Mouse (Mus musculus) neural tube, embryonic 15.5 days (tissue): ENCODE measurements around the gene Pecam1. TPM values are rescaled to one million over a fixed set of nuclear protein-coding genes. Genes with fewer than 3 reads are reported as not detected.

Experiments
- ATAC-seq: fragments of 200-750 bp; cut with Nextera tagmentation; 2 replicates; pipeline ENCODE4 v1.8.0; 2017; ENCODE audit warnings: mild to moderate bottlenecking, moderate TSS enrichment, moderate library complexity; ENCODE audit not compliant: low FRiP score
- H3K27ac ChIP-seq: fragments of 300-500 bp; sonication (generic); replicated peaks from 2 replicates; pipeline ENCODE4 v1.5.1; 2015; ENCODE audit warnings: mild to moderate bottlenecking, inconsistent platforms
- H3K27me3 ChIP-seq: fragments of 300-500 bp; sonication (generic); replicated peaks from 2 replicates; pipeline ENCODE4 v1.6.1; 2015; ENCODE audit warnings: inconsistent platforms
- H3K36me3 ChIP-seq: fragments of 300-500 bp; sonication (generic); 2 replicates; pipeline ENCODE4 v1.6.1; 2015; ENCODE audit warnings: inconsistent platforms
- H3K4me1 ChIP-seq: fragments of 300-500 bp; sonication (generic); 2 replicates; pipeline ENCODE4 v1.6.1; 2015; ENCODE audit warnings: inconsistent platforms
- H3K4me2 ChIP-seq: fragments of 300-500 bp; sonication (generic); 2 replicates; pipeline ENCODE4 v1.6.1; 2015; ENCODE audit warnings: inconsistent platforms, mild to moderate bottlenecking, moderate library complexity
- H3K4me3 ChIP-seq: fragments of 300-500 bp; sonication (generic); replicated peaks from 2 replicates; pipeline ENCODE4 v1.5.1; 2015; ENCODE audit warnings: mild to moderate bottlenecking, inconsistent platforms
- H3K9ac ChIP-seq: fragments of 300-500 bp; sonication (generic); replicated peaks from 2 replicates; pipeline ENCODE4 v1.6.1; 2015; ENCODE audit warnings: mild to moderate bottlenecking, inconsistent platforms
- H3K9me3 ChIP-seq: fragments of 300-500 bp; sonication (generic); replicated peaks from 2 replicates; pipeline ENCODE4 v1.6.1; 2016; ENCODE audit warnings: inconsistent platforms
- WGBS: fragments of 180-500 bp; shearing (Covaris S2); methylation state at CpG from one replicate; pipeline ENCODE4 v1.1.7; 2015; ENCODE audit warnings: mixed read lengths; 5-methylcytosine and 5-hydroxymethylcytosine counted together
- polyA plus RNA-seq: library from polyadenylated mRNA; unstranded; fragments of >200 nt; fragmentation: Nextera tagmentation; extraction: Ambion mirVana; gene quantifications from 2 replicates; pipeline ENCODE4 v1.2.1, GENCODE M21; 2015

The Pecam1 gene
- polyA plus RNA-seq, 1 experiment from 2014 or later = 14.4 TPM

DNA sequence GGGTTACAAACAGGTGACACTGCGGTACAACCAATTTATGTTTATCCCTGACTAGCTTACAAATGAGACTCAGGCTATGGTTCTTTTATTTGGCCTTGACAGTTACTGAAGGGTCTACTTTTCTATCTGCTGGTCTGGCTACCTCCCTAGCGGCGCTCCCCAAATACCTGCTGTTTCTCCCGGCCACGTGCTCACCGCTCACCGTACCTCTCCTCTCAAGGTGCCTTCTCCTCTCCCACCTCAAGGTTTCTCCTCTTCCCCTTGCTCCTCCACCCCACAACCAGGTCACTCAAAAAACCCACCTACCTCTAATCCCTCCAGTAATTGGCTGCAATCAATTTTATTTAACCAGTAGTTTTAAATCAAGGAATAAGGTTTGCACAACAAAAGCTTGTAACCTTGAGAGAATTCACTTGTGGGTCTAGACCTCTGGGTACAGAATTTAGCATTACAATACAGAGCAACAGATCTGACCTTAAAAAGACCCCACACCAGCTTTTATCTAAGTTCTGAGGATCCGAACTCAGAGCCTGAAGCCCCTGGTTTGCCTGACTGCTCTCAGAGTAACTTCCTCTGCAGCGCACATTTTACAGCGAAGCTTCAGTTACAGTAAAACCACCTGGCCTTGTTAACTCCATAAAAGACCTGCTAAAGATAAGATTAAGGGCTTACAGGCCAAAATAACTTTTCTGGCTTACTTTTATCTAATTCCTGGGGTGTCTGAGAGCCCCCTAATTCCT, 26.1 kb downstream of the Pecam1 start:
- H3K4me1 ChIP-seq = peaks cover 13% of the 10 kb centered on the region; the same call in 1 of the 2 replicates
- H3K27me3 ChIP-seq = no peaks in the 10 kb centered on the region
- no peak overlapping the region for H3K4me2 ChIP-seq
- no peak overlapping the region for H3K4me3 ChIP-seq
- ATAC-seq = no peak
- no peaks in the 10 kb centered on the region for H3K36me3 ChIP-seq
- H3K27ac ChIP-seq = no peak overlapping the region
- H3K9ac ChIP-seq = no peak overlapping the region
- 83% methylated on average over 10 of the region's 10 CpGs for WGBS
- no peaks in the 10 kb centered on the region for H3K9me3 ChIP-seq

DNA sequence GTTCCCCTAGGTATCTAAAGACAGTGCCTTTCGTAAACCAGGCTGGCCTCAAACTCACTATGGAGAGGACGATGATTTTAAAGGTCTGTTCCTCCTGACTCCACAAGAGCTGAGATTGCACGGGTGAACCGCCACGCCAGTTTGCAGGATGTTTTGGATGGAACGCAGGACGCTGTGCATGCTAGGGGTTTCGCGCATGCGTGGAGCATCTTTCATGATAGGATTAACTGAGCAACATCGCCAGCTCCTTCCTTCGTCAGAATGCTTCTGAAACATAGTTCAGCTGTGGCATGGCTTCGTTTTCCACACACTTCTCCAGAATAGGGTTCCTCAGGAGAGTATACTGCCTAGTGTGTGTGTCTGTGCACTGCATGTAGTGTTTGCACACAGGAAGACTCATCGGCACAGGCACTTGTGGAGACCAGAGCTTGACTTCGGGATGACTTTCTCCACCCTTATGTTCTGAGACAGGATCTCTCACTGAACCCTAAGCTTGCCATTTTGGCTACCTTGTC, 26.8 kb downstream of the Pecam1 start:
- H3K4me3 ChIP-seq = no peak overlapping the region
- H3K27ac ChIP-seq = no peak overlapping the region
- H3K4me2 ChIP-seq = peak overlapping the region; percentile 17; the same call in 1 of the 2 replicates
- H3K9ac ChIP-seq = no peak overlapping the region
- peaks cover 13% of the 10 kb centered on the region; the same call in 1 of the 2 replicates for H3K4me1 ChIP-seq
- WGBS = 79% methylated on average over 15 of the region's 15 CpGs
- no peak for ATAC-seq
- H3K36me3 ChIP-seq = no peaks in the 10 kb centered on the region
- H3K27me3 ChIP-seq = no peaks in the 10 kb centered on the region
- no peaks in the 10 kb centered on the region for H3K9me3 ChIP-seq

DNA sequence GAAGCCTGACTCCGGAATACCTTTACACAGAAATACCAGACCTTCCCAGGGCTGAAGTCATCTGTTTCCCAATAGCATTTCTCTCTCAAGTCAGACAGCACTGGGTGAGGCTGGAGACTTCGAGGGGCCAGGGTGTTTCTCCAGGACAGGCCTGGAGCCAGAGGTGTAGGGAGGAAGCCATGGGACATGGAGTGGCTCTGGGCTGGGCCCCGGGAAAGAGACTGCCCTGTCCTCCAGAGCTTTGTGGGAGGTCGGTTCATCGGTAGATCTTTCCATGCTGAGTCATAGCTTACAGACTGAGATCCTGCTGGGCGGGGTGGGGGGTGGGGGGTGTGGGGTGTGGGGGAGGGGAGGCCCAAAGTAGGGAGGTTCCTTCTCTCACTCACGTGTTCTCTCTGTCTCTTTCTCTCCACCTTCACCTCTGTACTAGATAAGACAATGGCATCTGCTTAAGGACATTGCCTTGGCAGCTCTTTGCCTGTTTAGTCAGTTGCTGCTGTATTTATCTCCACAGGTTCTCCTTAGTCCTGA, 27.5 kb downstream of the Pecam1 start:
- no peaks in the 10 kb centered on the region for H3K36me3 ChIP-seq
- peaks cover 7% of the 10 kb centered on the region; the same call in 1 of the 2 replicates for H3K4me1 ChIP-seq
- H3K9me3 ChIP-seq = no peaks in the 10 kb centered on the region
- H3K27ac ChIP-seq = no peak overlapping the region
- no peaks in the 10 kb centered on the region for H3K27me3 ChIP-seq
- H3K4me3 ChIP-seq = no peak overlapping the region
- no peak overlapping the region for H3K9ac ChIP-seq
- H3K4me2 ChIP-seq = 0 out of 2 replicates have a peak overlapping the region, but pooled peaks have one; percentile 17
- ATAC-seq = no peak
- WGBS = 5% methylated on average over 7 of the region's 7 CpGs

DNA sequence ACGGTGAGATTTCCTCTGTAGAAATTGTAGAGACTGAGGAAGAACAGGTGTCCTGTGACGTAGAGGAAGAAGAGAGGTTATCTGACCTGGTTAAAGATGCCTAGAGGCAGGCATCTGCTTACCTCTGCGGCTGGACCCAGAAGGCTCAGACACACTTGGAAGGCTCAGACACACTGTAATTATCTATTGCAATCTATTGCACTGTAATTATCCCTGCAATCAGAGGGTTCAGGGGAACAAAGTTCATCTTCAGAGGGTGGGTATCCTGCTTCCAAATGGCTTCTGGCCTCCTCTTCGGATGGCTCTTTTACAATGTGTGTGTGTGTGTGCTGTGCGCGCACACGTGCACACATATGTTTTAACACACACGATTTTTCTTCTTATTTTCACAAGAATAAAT, 30.0 kb downstream of the Pecam1 start:
- Histone ChIP-seq H3K4me3 (no peak overlapping the region), H3K36me3 (no peaks in the 10 kb centered on the region), H3K4me1 (0 out of 2 replicates have a peak, but pooled peaks cover 2% of the 10 kb centered on the region), H3K9me3 (no peaks in the 10 kb centered on the region), H3K9ac (no peak overlapping the region), H3K27ac (no peak overlapping the region), H3K27me3 (no peaks in the 10 kb centered on the region), H3K4me2 (no peak overlapping the region)
- ATAC-seq = no peak
- WGBS = 85% methylated on average over 8 of the region's 8 CpGs

DNA sequence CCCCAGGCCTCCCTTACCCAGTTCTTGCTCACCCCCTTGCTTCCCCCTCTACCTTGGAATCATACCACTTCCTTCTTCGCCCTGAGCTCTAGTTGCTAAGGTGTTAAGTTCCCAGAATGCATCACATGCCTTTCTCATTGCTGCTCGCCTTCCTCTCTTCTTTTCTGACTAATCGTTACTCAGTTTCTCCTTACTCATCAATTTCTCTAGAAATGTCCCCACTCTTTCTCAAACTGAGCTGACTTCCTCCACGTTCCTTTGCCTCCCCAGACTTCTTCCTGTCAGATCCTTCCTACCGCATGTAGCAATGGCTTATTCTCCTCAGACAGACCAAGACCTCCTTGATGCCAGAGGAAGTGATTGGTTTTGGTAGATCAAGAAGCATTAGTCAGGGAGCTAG, 33.9 kb downstream of the Pecam1 start:
- H3K4me2 ChIP-seq = no peak overlapping the region
- H3K36me3 ChIP-seq = no peaks in the 10 kb centered on the region
- WGBS = 84% methylated on average over 5 of the region's 5 CpGs
- ATAC-seq = no peak
- H3K4me1 ChIP-seq = no peaks in the 10 kb centered on the region
- H3K27ac ChIP-seq = no peak overlapping the region
- no peak overlapping the region for H3K9ac ChIP-seq
- H3K9me3 ChIP-seq = no peaks in the 10 kb centered on the region
- H3K27me3 ChIP-seq = no peaks in the 10 kb centered on the region
- H3K4me3 ChIP-seq = no peak overlapping the region

DNA sequence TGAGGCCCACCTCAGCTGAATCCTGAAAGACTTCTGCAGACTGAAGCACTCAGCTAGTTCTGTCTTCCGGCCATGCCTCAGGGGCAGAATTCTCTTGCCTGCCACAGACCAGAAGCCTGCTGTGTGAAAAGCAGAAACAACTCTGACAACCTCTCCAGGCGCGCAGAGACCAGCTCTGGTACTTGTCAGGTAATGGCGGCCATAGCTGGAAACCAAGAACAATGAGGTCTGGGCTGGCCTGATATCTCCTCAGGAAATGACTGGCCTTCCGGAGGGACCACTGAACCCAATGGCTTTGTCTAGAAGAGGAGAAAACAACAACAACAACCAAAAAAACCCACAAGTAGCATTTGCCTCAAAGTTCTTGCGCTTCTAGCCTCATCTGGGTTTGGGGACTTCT, 35.4 kb downstream of the Pecam1 start:
- H3K9ac ChIP-seq = no peak overlapping the region
- H3K4me2 ChIP-seq = no peak overlapping the region
- no peaks in the 10 kb centered on the region for H3K36me3 ChIP-seq
- no peaks in the 10 kb centered on the region for H3K4me1 ChIP-seq
- ATAC-seq = no peak
- H3K9me3 ChIP-seq = no peaks in the 10 kb centered on the region
- no peaks in the 10 kb centered on the region for H3K27me3 ChIP-seq
- no peak overlapping the region; the same call in 1 of the 2 replicates for H3K4me3 ChIP-seq
- 88% methylated on average over 6 of the region's 6 CpGs for WGBS
- H3K27ac ChIP-seq = no peak overlapping the region

DNA sequence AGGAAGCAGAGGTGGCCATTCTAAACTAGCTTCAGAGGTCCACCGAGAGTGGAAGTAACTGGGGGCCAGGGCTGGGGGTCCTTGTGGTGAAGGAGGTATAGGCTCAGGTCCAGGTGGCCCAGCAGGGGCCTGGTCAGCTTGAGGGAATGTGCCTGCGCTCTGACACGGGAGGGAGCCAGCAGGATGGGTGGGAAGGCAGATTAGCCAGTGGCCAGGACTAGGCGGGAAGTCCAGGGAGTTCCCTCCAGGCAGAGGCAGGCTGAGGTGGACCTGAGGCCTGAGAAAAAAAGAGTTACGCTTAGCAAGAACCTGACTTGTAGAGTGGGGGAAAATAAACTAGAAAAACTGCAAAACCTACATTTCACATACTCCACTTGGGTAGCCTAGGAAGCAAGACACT, 39.6 kb downstream of the Pecam1 start:
- no peak overlapping the region for H3K4me3 ChIP-seq
- H3K27me3 ChIP-seq = no peaks in the 10 kb centered on the region; the same call in 1 of the 2 replicates
- WGBS = 73% methylated on average over 5 of the region's 5 CpGs

DNA sequence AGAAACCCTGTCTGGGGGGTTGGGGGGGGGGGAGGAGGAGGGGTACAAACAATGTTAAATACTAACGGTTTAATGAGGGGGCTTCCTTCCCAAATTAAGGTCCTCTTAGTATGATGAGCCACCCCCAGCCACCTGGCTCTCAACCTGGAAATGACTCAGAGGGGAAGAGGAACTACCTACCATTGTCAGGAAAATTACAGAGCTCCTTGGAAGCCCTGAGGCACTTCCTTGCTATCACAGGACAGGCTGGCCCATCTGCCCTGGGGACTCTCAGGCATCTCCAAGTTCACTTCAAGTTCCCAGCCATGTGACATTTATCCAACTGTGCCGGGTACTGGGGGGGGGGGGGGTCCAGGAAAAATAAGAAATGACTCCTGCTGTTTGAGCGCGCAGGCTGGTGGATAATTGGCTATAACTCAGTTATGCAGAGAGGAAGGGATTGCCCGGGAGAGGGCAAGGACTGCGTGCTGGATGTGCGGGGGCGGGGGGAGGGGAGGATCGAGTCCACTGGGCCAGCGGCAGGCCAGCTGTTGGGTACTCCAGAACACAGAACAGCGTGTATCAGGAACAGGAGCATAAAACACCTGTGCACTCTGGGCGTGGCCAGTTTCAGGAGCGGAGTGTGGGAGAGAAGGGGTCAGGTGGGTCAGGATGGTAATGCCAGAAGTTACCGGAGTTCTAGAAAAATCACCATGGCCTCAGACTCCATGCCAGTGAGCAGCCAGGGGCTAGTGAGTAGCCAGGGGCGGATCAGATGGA, 41.0 kb downstream of the Pecam1 start:
- H3K4me1 ChIP-seq = peaks cover 6% of the 10 kb centered on the region
- no peak overlapping the region for H3K27ac ChIP-seq
- WGBS = 34% methylated on average over 15 of the region's 15 CpGs
- no peaks in the 10 kb centered on the region; the same call in 1 of the 2 replicates for H3K27me3 ChIP-seq
- no peaks in the 10 kb centered on the region for H3K9me3 ChIP-seq
- H3K36me3 ChIP-seq = no peaks in the 10 kb centered on the region
- no peak overlapping the region for H3K4me3 ChIP-seq
- H3K4me2 ChIP-seq = peak overlapping the region; percentile 32
- no peak for ATAC-seq
- H3K9ac ChIP-seq = no peak overlapping the region

More for the DNA sequence above, 39.6 kb downstream of the Pecam1 start:
- H3K27ac ChIP-seq = no peak overlapping the region
- no peaks in the 10 kb centered on the region for H3K9me3 ChIP-seq
- no peaks in the 10 kb centered on the region for H3K36me3 ChIP-seq
- H3K4me1 ChIP-seq = peaks cover 6% of the 10 kb centered on the region
- ATAC-seq = no peak
- H3K9ac ChIP-seq = no peak overlapping the region
- no peak overlapping the region for H3K4me2 ChIP-seq

DNA sequence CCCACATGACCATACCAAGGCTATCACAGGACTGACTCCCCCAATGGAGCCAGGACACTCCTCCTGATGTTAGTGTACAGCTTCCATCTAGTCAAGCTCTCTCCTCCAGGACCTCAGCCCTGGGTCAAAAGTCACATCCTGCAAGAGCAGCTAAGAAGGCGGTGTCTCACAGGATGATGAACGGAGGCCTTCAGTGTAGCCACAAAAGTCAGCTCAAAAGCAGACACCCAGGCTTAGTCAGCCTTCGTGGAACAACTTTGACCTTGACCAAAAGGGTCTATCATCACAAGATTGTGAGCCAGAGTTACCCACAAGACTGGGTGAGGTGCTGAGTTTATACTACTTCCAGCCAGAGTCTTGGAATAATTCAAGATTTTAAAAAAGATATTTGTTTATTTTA, 42.6 kb downstream of the Pecam1 start:
- Histone ChIP-seq H3K27me3 (no peaks in the 10 kb centered on the region; the same call in 1 of the 2 replicates), H3K36me3 (no peaks in the 10 kb centered on the region), H3K4me3 (no peak overlapping the region), H3K4me2 (no peak overlapping the region), H3K9ac (no peak overlapping the region), H3K27ac (no peak overlapping the region), H3K4me1 (peaks cover 6% of the 10 kb centered on the region), H3K9me3 (no peaks in the 10 kb centered on the region)
- WGBS = 77% methylated on average over 3 of the region's 3 CpGs
- ATAC-seq = no peak

DNA sequence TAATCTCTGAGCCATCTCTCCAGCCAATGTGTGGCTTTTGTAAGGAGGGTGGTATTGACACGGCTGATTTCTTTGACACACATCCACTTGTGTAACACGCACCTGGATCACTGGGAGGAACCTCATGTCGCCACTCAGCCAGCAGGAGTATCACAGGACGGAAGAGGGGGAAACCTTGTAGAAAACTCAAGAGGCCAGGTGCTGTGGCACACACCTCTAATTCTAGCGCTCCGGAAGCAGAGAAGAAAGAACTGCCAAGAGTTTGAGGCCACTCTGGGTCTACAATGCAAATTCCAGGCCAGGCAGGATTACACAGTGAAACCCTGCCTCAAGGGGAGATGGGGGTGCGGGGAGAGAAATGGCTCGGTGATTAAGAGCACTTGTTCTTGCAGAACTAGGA, 43.3 kb downstream of the Pecam1 start:
- no peak overlapping the region for H3K9ac ChIP-seq
- no peaks in the 10 kb centered on the region for H3K36me3 ChIP-seq
- no peaks in the 10 kb centered on the region for H3K9me3 ChIP-seq
- no peak overlapping the region for H3K4me3 ChIP-seq
- H3K27ac ChIP-seq = no peak overlapping the region
- H3K27me3 ChIP-seq = no peaks in the 10 kb centered on the region; the same call in 1 of the 2 replicates
- no peak for ATAC-seq
- H3K4me2 ChIP-seq = no peak overlapping the region
- peaks cover 6% of the 10 kb centered on the region for H3K4me1 ChIP-seq
- WGBS = 87% methylated on average over 8 of the region's 8 CpGs

DNA sequence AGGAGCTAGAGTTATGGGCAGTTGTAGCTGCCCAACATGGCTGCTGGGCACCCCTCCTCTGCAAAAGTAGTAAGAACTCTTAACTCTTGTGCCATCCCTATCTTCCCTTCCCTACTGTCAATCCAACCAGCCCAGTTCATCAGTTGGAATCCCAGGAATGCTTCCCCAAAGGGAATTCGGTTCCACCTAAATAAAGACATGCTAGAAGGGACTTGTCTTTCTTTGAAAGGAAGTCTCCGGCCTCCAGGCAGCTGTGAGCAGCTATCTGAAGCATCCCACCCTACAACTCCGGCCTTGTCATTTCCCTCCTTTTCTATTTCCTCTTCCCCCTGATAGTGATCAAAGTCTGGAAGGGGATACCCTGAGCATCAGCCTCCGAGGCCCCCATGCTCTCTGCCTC, 44.2 kb downstream of the Pecam1 start:
- Histone ChIP-seq H3K4me2 (no peak overlapping the region), H3K27ac (no peak overlapping the region), H3K27me3 (no peaks in the 10 kb centered on the region; the same call in 1 of the 2 replicates), H3K4me1 (peaks cover 6% of the 10 kb centered on the region), H3K9ac (no peak overlapping the region), H3K4me3 (no peak overlapping the region), H3K9me3 (no peaks in the 10 kb centered on the region), H3K36me3 (no peaks in the 10 kb centered on the region)
- 63% methylated on average over 4 of the region's 4 CpGs for WGBS
- no peak for ATAC-seq
